Mouse (Mus musculus) bone marrow macrophage, adult 2 months (primary cell): ENCODE data around the gene Hist1h2bj. TPM values are rescaled to one million over a fixed set of nuclear protein-coding genes. Genes with fewer than 3 reads are reported as not detected.

Experiments used
- H3K27ac ChIP-seq: 2 replicates; pipeline ENCODE4 v1.5.1; 2012; ENCODE audit warnings: low read depth, low read length; ENCODE audit not compliant: insufficient read depth
- H3K4me1 ChIP-seq: 2 replicates; pipeline ENCODE4 v1.6.1; 2012; ENCODE audit warnings: low read length; ENCODE audit not compliant: control insufficient read depth, insufficient read depth
- H3K4me3 ChIP-seq: 2 replicates; pipeline ENCODE4 v1.5.1; 2012; ENCODE audit warnings: mild to moderate bottlenecking, low read length, moderate library complexity; ENCODE audit not compliant: insufficient read depth
- CTCF ChIP-seq: IDR thresholded peaks from 2 replicates; pipeline ENCODE4 v1.5.1; 2012; ENCODE audit warnings: low read depth, mild to moderate bottlenecking, low read length, moderate library complexity
- POLR2A ChIP-seq: IDR thresholded peaks from 2 replicates; pipeline ENCODE4 v1.6.1; 2012; ENCODE audit warnings: mild to moderate bottlenecking, low read depth, low read length, borderline replicate concordance
- polyA plus RNA-seq: library from polyadenylated mRNA; stranded (reverse); fragments of >200 nt; gene quantifications from 2 replicates; pipeline ENCODE4 v1.2.4, GENCODE M21; 2012; ENCODE audit not compliant: missing spikeins, insufficient read depth, insufficient read length

The Hist1h2bj gene
- polyA plus RNA-seq, 1 experiment, result 1.4 TPM

- Histone ChIP-seq H3K4me3 (peak overlapping the region; percentile 51), H3K27ac (no peak overlapping the region), H3K4me1 (peaks cover 10% of the 10 kb centered on the region)
- TF ChIP-seq CTCF (no peak), POLR2A (no peak)
Measured at GRCm38 (mm10) chr13:22014411-22014845, 28.6 kb upstream of the Hist1h2bj start.

DNA sequence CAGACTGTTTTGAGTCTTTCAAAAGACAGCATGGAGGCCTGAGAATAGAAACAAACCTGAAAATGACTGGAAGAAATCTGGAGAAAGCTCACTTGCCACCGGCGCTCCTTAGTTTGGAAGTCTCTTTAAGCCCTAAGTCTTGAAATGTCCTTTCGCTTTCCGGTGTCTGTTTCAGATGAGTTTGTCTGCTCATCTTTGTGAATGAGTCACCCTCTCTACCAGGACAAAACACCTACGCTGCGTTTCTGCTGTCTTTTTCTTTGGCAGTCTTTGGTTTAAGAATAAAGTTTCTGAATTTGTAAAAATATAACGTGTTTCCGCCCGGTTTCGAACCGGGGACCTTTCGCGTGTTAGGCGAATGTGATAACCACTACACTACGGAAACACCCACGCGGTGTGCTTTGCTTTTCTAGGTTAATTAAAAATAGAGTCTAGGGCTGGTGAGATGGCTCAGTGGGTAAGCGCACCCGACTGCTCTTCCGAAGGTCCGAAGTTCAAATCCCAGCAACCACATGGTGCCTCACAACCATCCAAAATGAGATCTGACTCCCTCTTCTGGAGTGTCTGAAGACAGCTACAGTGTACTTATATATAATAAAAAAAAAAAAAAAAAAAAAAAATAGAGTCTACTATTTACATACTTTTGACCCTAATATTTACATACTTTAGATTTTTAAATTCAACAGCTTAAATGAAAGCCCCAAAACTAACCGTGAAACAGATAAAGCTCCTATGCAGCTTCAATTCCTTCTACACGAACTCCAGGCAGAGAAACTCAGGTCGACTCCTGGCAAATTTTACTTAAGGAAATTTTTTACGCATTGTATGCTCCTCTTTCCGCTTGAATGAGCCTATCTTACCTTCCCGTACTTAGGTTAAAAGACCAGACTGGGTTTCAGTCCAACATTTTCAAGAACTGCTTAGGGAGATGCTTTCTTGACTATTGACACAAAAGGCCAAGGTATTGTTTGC lies 27.2 kb upstream of the Hist1h2bj start:
- H3K4me3 ChIP-seq, result peak overlapping the region; percentile 39
- TF ChIP-seq CTCF (no peak), POLR2A (no peak)

GRCm38 (mm10) chr13:22019934-22020835 lies 22.8 kb upstream of the Hist1h2bj start:
- TF ChIP-seq CTCF, result no peak
- no peak for TF ChIP-seq POLR2A
- Histone ChIP-seq H3K27ac (no peak overlapping the region), H3K4me1 (peaks cover 4% of the 10 kb centered on the region; the same call in 1 of the 2 replicates), H3K4me3 (peak overlapping the region; percentile 57)

More for the DNA sequence above, 27.2 kb upstream of the Hist1h2bj start:
- Histone ChIP-seq H3K4me1 (peaks cover 10% of the 10 kb centered on the region), H3K27ac (no peak overlapping the region)

- TF ChIP-seq CTCF (no peak), POLR2A (no peak)
- peak overlapping the region; percentile 61 for H3K4me3 ChIP-seq
- H3K4me1 ChIP-seq, result peaks cover 4% of the 10 kb centered on the region; the same call in 1 of the 2 replicates
- H3K27ac ChIP-seq, result 0 out of 2 replicates have a peak overlapping the region, but pooled peaks have one; percentile 13
Measured at GRCm38 (mm10) chr13:22020901-22021339, 22.1 kb upstream of the Hist1h2bj start.

DNA sequence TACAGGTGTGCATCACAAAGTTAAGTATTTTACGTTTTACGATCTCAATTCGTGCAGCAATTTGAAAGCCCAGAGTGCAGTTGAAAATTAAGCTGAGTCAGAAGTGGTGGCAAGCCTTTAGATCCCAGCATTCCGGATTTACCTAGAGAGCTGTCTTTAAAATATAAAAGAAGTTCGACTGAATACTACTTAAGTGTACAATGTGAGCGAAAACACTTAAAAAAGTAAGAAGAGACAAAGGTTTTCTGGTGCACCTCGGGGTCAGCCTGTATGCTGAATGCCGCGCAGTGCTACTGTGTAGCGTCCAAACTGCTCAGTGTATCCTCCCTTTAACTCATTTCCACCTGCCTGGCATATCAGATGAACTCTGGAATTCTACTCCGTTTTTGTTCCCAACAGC lies 21.4 kb upstream of the Hist1h2bj start:
- peak overlapping the region; percentile 61 for H3K4me3 ChIP-seq
- TF ChIP-seq CTCF (no peak), POLR2A (no peak)
- H3K4me1 ChIP-seq, result peaks cover 4% of the 10 kb centered on the region; the same call in 1 of the 2 replicates
- peak overlapping the region; percentile 13; the same call in 1 of the 2 replicates for H3K27ac ChIP-seq

DNA sequence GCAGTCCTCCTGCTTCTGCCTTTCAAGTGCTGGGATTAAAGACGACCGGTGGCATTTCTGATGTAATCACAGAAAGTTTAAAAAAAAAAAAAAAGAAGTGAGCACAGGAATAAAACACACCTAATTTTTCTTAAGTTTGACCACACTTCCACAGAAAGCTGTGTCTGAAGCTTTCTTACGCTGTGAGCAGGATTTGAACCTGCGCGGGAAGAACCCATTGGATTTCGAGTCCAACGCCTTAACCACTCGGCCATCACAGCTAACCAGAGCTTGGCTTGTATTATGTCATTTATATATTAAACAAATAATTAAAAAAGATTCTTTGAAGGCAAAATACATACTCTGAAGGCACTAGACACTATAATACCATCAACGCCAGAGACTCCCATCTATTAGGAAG lies 20.8 kb upstream of the Hist1h2bj start:
- peak overlapping the region; percentile 61 for H3K4me3 ChIP-seq
- H3K27ac ChIP-seq, result no peak overlapping the region
- TF ChIP-seq POLR2A (no peak), CTCF (no peak)
- peaks cover 4% of the 10 kb centered on the region; the same call in 1 of the 2 replicates for H3K4me1 ChIP-seq

- TF ChIP-seq POLR2A (no peak), CTCF (no peak)
- no peaks in the 10 kb centered on the region for H3K4me1 ChIP-seq
- H3K4me3 ChIP-seq, result peak overlapping the region; percentile 58
- H3K27ac ChIP-seq, result no peak overlapping the region
Measured at GRCm38 (mm10) chr13:22026058-22027031, 16.7 kb upstream of the Hist1h2bj start.

GRCm38 (mm10) chr13:22028673-22029460 lies 14.1 kb upstream of the Hist1h2bj start:
- Histone ChIP-seq H3K27ac (peak overlapping the region; percentile 65; the same call in 1 of the 2 replicates), H3K4me1 (peaks cover under 1% of the 10 kb centered on the region; the same call in 1 of the 2 replicates), H3K4me3 (peak overlapping the region; percentile 67)
- TF ChIP-seq POLR2A, result no peak
- peak; percentile 72 for TF ChIP-seq CTCF
